Mouse (Mus musculus) fat pad, adult 2 months (tissue): ENCODE measurements around the gene Inka1.
"Not testable (repeated sequence)": the region's sequence is repeated elsewhere in the genome, so short reads cannot be mapped to it uniquely, and the experiment has no call there.

ENCODE experiments used
- DNase-seq: peaks from one replicate; pipeline ENCODE4 v3.0.0-alpha.2; 2011; ENCODE audit warnings: low read depth, low spot score; ENCODE audit errors: extremely low read depth

The Inka1 gene

GRCm38 (mm10) chr9:107985131-107986119 is at the start of gene Inka1:
TSS of gene Inka1 (minus strand) at chr9:107985879.
- no peak for DNase-seq

GRCm38 (mm10) chr9:108032126-108032525 is 46.4 kb upstream of the Inka1 start:
- no peak for DNase-seq

- no peak for DNase-seq
Observed at GRCm38 (mm10) chr9:108027867-108028266, 42.2 kb upstream of the Inka1 start.

GRCm38 (mm10) chr9:108026584-108026983 is 40.9 kb upstream of the Inka1 start:
- DNase-seq, result no peak

- no peak for DNase-seq
Observed at GRCm38 (mm10) chr9:108023216-108023615, 37.5 kb upstream of the Inka1 start.

GRCm38 (mm10) chr9:108020741-108021140 is 35.1 kb upstream of the Inka1 start:
- DNase-seq, result no peak

- no peak for DNase-seq
Observed at GRCm38 (mm10) chr9:108017127-108017526, 31.4 kb upstream of the Inka1 start.

GRCm38 (mm10) chr9:108013577-108013976 is 27.9 kb upstream of the Inka1 start:
- not testable (repeated sequence) for DNase-seq

GRCm38 (mm10) chr9:108010385-108010784 is 24.7 kb upstream of the Inka1 start:
- DNase-seq, result no peak

GRCm38 (mm10) chr9:108008041-108008440 is 22.4 kb upstream of the Inka1 start:
- no peak for DNase-seq

- no peak for DNase-seq
Observed at GRCm38 (mm10) chr9:108003531-108003890, 17.8 kb upstream of the Inka1 start.

- no peak for DNase-seq
Observed at GRCm38 (mm10) chr9:108002778-108003530, 17.3 kb upstream of the Inka1 start.

- DNase-seq, result peak; percentile 95
Observed at GRCm38 (mm10) chr9:108001922-108002770, 16.5 kb upstream of the Inka1 start, which contains the start of gene Ip6k1. TSS of gene Ip6k1 (plus strand) at chr9:108002501.

- DNase-seq, result no peak
Observed at GRCm38 (mm10) chr9:107996049-107996448, 10.4 kb upstream of the Inka1 start, which contains the start of gene Gm20662. TSS of gene Gm20662 (plus strand) at chr9:107996349.

GRCm38 (mm10) chr9:107995513-107995912 is 9.8 kb upstream of the Inka1 start:
- no peak for DNase-seq

- DNase-seq, result no peak
Observed at GRCm38 (mm10) chr9:107994464-107994863, 8.8 kb upstream of the Inka1 start.

GRCm38 (mm10) chr9:107993013-107993412 is 7.3 kb upstream of the Inka1 start:
- DNase-seq, result no peak

GRCm38 (mm10) chr9:107992197-107992596 is 6.5 kb upstream of the Inka1 start, which contains the start of gene Cdhr4:
TSS of gene Cdhr4 (plus strand) at chr9:107992497.
- no peak for DNase-seq

- no peak for DNase-seq
Observed at GRCm38 (mm10) chr9:107987950-107988349, 2.3 kb upstream of the Inka1 start.

- no peak for DNase-seq
Observed at GRCm38 (mm10) chr9:107986376-107986775, 697 bp upstream of the Inka1 start.

GRCm38 (mm10) chr9:107984754-107985055 is 974 bp downstream of the Inka1 start:
- DNase-seq, result no peak
